Mouse (Mus musculus): ENCODE measurements around the gene Kif6. TPM values are rescaled to one million over a fixed set of nuclear protein-coding genes. Genes with fewer than 3 reads are reported as not detected.

Gene Kif6
- polyA plus RNA-seq (2017; shearing (Covaris generic)): not detected

GRCm38 (mm10) chr17:49614577-49615235 is at the start of gene Kif6:
Gene Kif6 (plus strand): TSS chr17:49615136.

Other genes starting within 250 kb of the Kif6 start
- 24.6 TPM for gene Mocs1, start 186.8 kb upstream of the Kif6 start, polyA plus RNA-seq (2017; shearing (Covaris generic))
- gene Daam2, start 50.8 kb upstream of the Kif6 start, polyA plus RNA-seq (2017; shearing (Covaris generic)): not detected

Data from inflammation-experienced regulatory T-cells, adult 16 weeks (primary cell).